Mouse (Mus musculus): ENCODE results near the gene Trim37. TPM values are rescaled to one million over a fixed set of nuclear protein-coding genes. Genes with fewer than 3 reads are reported as not detected.
"Not testable (repeated sequence)": the region's sequence is repeated elsewhere in the genome, so short reads cannot be mapped to it uniquely, and the experiment has no call there.

Trim37 gene
- polyA plus RNA-seq, 1 experiment from 2014 or later: 22.4 TPM

DNA sequence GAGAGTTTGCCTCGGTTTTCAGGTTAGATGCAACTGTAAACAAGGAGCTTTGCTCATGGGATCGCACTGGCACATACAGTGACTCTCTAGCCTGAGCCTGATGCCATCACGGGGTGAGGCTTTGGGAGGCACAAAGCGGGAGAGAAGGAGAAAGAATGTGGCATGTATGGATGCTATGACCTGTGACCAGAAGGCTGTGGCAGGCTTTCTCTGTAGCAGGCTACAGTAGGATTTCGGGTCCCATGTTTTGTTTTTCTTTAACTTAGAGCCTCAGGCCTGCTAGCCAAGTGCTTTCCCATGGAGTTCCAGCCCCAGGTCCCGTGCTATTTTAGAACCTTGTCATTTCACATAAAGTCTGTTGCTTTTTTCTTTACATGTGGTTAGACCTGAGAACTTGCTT, 123.3 kb downstream of the Trim37 start:
- H3K4me2 ChIP-seq: no peak overlapping the region
- H3K36me3 ChIP-seq: no peaks in the 10 kb centered on the region; the same call in 1 of the 2 replicates
- ATAC-seq (ENCODE audit: low read depth): no peak
- no peaks in the 10 kb centered on the region for H3K27me3 ChIP-seq
- H3K4me3 ChIP-seq (replicated peaks): no peak overlapping the region
- H3K4me1 ChIP-seq (replicated peaks): no peaks in the 10 kb centered on the region
- no peak overlapping the region for H3K9ac ChIP-seq
- no peak for DNase-seq
- no peaks in the 10 kb centered on the region for H3K9me3 ChIP-seq (replicated peaks)
- no peak overlapping the region for H3K27ac ChIP-seq
- WGBS (ENCODE audit: insufficient replicate concordance): 74% methylated on average over 6 of the region's 6 CpGs

DNA sequence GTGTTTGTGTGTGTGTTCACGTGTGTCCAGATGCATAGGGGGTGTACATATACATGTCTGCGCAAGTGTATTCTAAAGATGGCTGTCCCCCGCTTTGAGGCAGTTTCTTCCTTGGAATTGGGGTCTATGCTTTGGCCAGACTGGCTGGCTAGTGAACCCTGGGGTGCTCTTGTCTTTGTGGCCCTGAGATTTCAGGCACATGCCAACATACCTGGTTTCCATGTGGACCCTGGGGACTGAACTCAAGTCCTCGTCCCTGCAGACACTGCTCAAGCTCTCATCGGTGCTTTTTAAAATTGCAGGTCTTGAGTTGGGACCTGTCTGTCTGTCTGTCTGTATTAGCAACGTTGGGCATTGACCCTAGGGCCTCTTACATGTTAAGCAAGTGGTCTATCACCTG, 126.4 kb downstream of the Trim37 start:
- no peak overlapping the region for H3K4me3 ChIP-seq (replicated peaks)
- no peaks in the 10 kb centered on the region; the same call in 1 of the 2 replicates for H3K36me3 ChIP-seq
- no peak overlapping the region for H3K27ac ChIP-seq
- ATAC-seq (ENCODE audit: low read depth) (no peak), DNase-seq (no peak)
- 81% methylated on average over 6 of the region's 6 CpGs for WGBS (ENCODE audit: insufficient replicate concordance)
- no peak overlapping the region for H3K4me2 ChIP-seq
- H3K9ac ChIP-seq: no peak overlapping the region
- no peaks in the 10 kb centered on the region for H3K27me3 ChIP-seq
- H3K4me1 ChIP-seq (replicated peaks): no peaks in the 10 kb centered on the region
- no peaks in the 10 kb centered on the region for H3K9me3 ChIP-seq (replicated peaks)

DNA sequence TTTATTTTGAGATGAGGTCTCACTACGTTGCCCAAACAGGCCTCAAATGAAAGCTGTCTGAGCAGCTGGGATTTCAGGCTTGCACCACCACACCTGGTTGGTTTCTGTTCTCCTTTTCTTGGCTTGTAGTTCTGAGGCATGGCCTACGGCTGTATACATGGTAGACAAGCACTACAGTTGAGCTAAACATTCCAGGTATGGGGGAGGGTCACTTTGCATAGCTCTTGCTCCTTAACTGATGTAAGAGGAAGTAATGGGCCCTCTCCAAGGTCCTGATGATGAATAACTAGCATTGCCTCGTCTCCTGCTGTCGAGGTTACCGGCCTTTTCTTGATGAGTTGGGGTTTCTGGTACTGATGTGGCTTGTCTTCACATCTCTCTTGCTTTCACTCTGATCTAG, 127.3 kb downstream of the Trim37 start:
- ATAC-seq (ENCODE audit: low read depth) (no peak), DNase-seq (no peak)
- H3K4me2 ChIP-seq: no peak overlapping the region
- H3K27me3 ChIP-seq: no peaks in the 10 kb centered on the region
- peaks cover 5% of the 10 kb centered on the region; the same call in 1 of the 2 replicates for H3K4me1 ChIP-seq (replicated peaks)
- no peak overlapping the region for H3K27ac ChIP-seq
- no peaks in the 10 kb centered on the region for H3K9me3 ChIP-seq (replicated peaks)
- no peak overlapping the region for H3K9ac ChIP-seq
- no peaks in the 10 kb centered on the region; the same call in 1 of the 2 replicates for H3K36me3 ChIP-seq
- 51% methylated on average over 5 of the region's 5 CpGs for WGBS (ENCODE audit: insufficient replicate concordance)
- no peak overlapping the region for H3K4me3 ChIP-seq (replicated peaks)

DNA sequence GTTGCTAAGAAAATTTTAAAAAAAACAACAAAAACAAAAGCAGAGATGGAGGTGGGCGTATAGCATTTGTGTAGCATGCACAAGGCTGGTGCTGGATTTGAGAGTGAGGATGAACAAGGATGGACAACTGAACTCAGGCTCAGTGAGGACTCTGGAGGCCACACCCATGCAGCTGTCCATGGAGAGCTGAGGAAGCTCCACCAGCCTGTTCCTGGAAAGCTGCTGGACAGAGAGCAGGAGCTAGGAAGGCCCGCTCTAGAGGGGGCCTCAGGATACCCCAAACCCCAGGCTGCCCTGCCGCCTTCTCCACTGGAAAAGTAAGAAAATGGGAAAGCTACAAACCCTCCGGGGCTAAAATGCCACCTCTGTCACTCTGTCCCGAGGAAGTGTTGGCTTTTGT, 130.4 kb downstream of the Trim37 start:
- H3K4me2 ChIP-seq: no peak overlapping the region
- DNase-seq (no peak), ATAC-seq (ENCODE audit: low read depth) (no peak)
- H3K9ac ChIP-seq: no peak overlapping the region
- WGBS (ENCODE audit: insufficient replicate concordance): 72% methylated on average over 5 of the region's 5 CpGs
- no peak overlapping the region for H3K4me3 ChIP-seq (replicated peaks)
- no peaks in the 10 kb centered on the region for H3K9me3 ChIP-seq (replicated peaks)
- no peaks in the 10 kb centered on the region for H3K27me3 ChIP-seq
- no peaks in the 10 kb centered on the region for H3K36me3 ChIP-seq
- H3K27ac ChIP-seq: no peak overlapping the region
- H3K4me1 ChIP-seq (replicated peaks): peaks cover 19% of the 10 kb centered on the region

DNA sequence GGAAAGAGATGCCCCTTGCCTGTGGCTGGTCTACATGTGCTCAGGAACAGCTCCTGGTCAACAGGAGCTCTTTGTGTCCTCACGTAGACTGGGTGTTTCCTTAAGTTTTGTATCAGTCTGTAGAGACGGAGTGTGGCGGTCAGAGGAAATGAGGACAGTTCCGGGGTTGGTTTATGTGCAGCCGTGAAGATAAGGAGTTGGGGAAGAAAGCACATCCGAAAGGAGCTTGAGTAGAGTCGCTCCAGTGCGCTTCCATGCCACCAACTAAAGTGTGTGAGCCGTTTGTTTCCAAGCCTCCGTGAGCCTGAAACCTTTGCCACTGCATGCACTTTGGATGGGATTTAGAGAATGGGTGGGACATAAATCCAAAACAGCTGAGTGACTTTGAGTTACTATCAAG, 132.9 kb downstream of the Trim37 start:
- peak; percentile 55; the same call in 1 of the 2 replicates for ATAC-seq (ENCODE audit: low read depth)
- 16% methylated on average over 10 of the region's 10 CpGs for WGBS (ENCODE audit: insufficient replicate concordance)

DNA sequence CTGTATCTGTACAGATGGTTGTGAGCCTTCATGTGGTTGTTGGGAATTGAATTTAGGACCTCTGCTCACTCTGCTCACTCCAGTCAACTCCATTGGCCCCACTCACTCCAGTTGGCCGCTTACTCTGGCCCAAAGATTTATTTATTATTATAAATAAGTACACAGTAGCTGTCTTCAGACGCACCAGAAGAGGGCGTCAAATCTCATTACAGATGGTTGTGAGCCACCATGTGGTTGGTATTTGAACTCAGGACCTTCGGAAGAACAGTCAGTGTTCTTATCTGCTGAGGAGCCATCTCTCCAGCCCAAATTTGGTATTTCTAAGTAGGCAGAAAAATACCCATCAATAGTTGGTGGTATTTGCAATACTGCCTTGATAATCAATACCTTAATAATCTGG, 134.8 kb downstream of the Trim37 start:
- not testable (repeated sequence) for H3K9ac ChIP-seq; ATAC-seq (ENCODE audit: low read depth); H3K36me3 ChIP-seq; H3K27ac ChIP-seq; DNase-seq; H3K4me3 ChIP-seq (replicated peaks); H3K9me3 ChIP-seq (replicated peaks); H3K27me3 ChIP-seq; H3K4me2 ChIP-seq
- peaks cover 19% of the 10 kb centered on the region for H3K4me1 ChIP-seq (replicated peaks)
- WGBS (ENCODE audit: insufficient replicate concordance): 59% methylated on average over 4 of the region's 4 CpGs

More for the DNA sequence above, 132.9 kb downstream of the Trim37 start:
- Histone ChIP-seq H3K27me3 (no peaks in the 10 kb centered on the region), H3K36me3 (no peaks in the 10 kb centered on the region), H3K9ac (no peak overlapping the region), H3K27ac (no peak overlapping the region), H3K4me2 (peak overlapping the region; percentile 43), H3K4me1 (replicated peaks) (peaks cover 19% of the 10 kb centered on the region), H3K9me3 (replicated peaks) (no peaks in the 10 kb centered on the region), H3K4me3 (replicated peaks) (no peak overlapping the region)
- no peak for DNase-seq

DNA sequence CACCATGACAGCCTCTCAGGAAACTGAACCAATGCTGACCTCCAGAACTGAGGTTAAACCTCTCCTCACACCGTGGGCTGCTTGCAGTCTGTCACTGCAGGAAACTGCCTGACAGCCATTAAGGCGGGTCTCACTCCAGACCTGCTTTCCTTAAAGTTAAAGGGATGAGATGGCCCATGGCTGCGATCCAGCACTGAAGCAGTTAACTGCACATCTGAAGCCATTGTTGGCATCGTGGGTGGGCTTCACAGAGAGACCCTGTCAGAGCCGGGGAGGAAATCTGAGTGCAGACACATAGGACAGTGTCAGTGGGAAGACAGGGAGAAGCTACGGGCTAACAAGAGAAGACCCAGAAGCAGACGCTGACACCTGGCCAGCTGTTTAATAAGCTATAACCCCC, 137.1 kb downstream of the Trim37 start:
- H3K4me3 ChIP-seq (replicated peaks): no peak overlapping the region
- H3K27ac ChIP-seq: no peak overlapping the region
- no peaks in the 10 kb centered on the region for H3K9me3 ChIP-seq (replicated peaks)
- DNase-seq: no peak
- H3K36me3 ChIP-seq: no peaks in the 10 kb centered on the region
- H3K4me2 ChIP-seq: no peak overlapping the region
- 34% methylated on average over 7 of the region's 7 CpGs for WGBS (ENCODE audit: insufficient replicate concordance)
- H3K4me1 ChIP-seq (replicated peaks): peaks cover 16% of the 10 kb centered on the region
- ATAC-seq (ENCODE audit: low read depth): no peak
- H3K27me3 ChIP-seq: no peaks in the 10 kb centered on the region
- H3K9ac ChIP-seq: no peak overlapping the region

DNA sequence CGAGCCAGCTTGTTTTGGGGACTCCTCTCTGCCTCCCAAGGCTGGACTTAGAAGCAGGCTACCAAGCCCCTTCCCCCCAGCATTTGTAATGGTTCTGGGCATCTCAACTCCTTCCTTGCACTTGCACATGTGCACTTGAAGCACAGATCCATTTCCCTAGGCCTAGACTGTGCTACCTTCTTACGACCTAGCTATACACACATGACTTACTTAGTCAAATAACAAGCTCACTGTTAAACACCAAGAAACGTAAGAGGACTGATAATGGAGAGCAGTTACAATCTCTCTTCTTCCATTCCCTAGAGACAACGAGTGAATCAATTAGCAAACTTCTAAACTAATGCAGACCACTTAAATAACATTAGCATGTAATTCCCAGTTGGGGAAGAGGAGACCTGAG, 139.4 kb downstream of the Trim37 start:
- H3K4me1 ChIP-seq (replicated peaks): no peaks in the 10 kb centered on the region
- no peaks in the 10 kb centered on the region for H3K9me3 ChIP-seq (replicated peaks)
- DNase-seq (no peak), ATAC-seq (ENCODE audit: low read depth) (no peak)
- no peaks in the 10 kb centered on the region for H3K36me3 ChIP-seq
- whole genome bisulfite sequencing (ENCODE audit: insufficient replicate concordance): 62% methylated on average over 4 of the region's 4 CpGs
- no peaks in the 10 kb centered on the region for H3K27me3 ChIP-seq
- H3K9ac ChIP-seq: no peak overlapping the region
- H3K27ac ChIP-seq: no peak overlapping the region
- no peak overlapping the region for H3K4me3 ChIP-seq (replicated peaks)
- H3K4me2 ChIP-seq: no peak overlapping the region

DNA sequence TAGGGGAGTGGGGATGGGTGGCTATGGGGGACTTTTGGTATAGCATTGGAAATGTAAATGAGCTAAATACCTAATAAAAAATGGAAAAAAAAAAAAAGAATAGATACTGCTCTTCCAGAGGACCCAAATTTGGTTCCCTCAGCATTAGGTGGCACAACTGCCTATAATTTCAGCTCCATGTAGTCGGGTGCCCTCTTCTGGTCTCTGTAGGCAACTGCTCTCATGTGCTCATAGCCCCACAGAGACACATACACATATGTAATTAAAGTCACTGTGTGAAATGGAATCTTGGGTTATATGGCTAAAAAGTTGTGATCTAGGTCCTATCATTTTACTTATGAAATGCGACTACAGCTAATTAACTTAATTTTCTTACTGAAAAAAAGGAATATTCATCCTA, 141.9 kb downstream of the Trim37 start:
- WGBS (ENCODE audit: insufficient replicate concordance): 68% methylated on average over 2 of the region's 2 CpGs
- Histone ChIP-seq H3K9me3 (replicated peaks) (no peaks in the 10 kb centered on the region), H3K36me3 (no peaks in the 10 kb centered on the region), H3K27ac (no peak overlapping the region), H3K4me1 (replicated peaks) (no peaks in the 10 kb centered on the region), H3K27me3 (no peaks in the 10 kb centered on the region), H3K9ac (no peak overlapping the region), H3K4me2 (no peak overlapping the region), H3K4me3 (replicated peaks) (no peak overlapping the region)
- ATAC-seq (ENCODE audit: low read depth) (no peak), DNase-seq (no peak)

MicroRNAs within 50 kb of the gene (microRNA counts, 519-probe panel; counts per million panel counts)
- 5,321 counts per million, percentile 58 among the panel's probes with 10 or more counts for microRNA mmu-miR-301a

Small RNAs within 50 kb of the gene (microRNA-seq; reads per million reads assigned to microRNA genes)
- gene Mir301: 946 reads per million, percentile 75 among the genes with 10 or more reads in this experiment

Other genes starting within 250 kb of the Trim37 start
- gene Ypel2, start 133.4 kb upstream of the Trim37 start, polyA plus RNA-seq (2015; fragmentation: Nextera tagmentation; extraction: Ambion mirVana): 1.2 and 1.5 TPM in 2 replicates
- gene Gdpd1, start 53.0 kb upstream of the Trim37 start, polyA plus RNA-seq (2015; fragmentation: Nextera tagmentation; extraction: Ambion mirVana): 5.7 and 6.9 TPM in 2 replicates
- gene Smg8, start 40.3 kb upstream of the Trim37 start, polyA plus RNA-seq (2015; fragmentation: Nextera tagmentation; extraction: Ambion mirVana): 9.0 and 10.9 TPM in 2 replicates
- 4.6 and 6.7 TPM in 2 replicates for gene Prr11, start 18.4 kb upstream of the Trim37 start, polyA plus RNA-seq (2015; fragmentation: Nextera tagmentation; extraction: Ambion mirVana)
- 26.8 and 36.6 TPM in 2 replicates for gene Ska2, start 17.8 kb upstream of the Trim37 start, polyA plus RNA-seq (2015; fragmentation: Nextera tagmentation; extraction: Ambion mirVana)
- gene Ppm1e, start 231.9 kb downstream of the Trim37 start, polyA plus RNA-seq (2015; fragmentation: Nextera tagmentation; extraction: Ambion mirVana): 1.8 and 2.3 TPM in 2 replicates

All from liver, embryonic 13.5 days (tissue).